Mouse (Mus musculus): Measurements from ENCODE around the gene Prkag2.

The Prkag2 gene

GRCm38 (mm10) chr5:25100516-25101125 lies at the start of gene Prkag2:
Prkag2 (minus strand) TSS chr5:25100642.
- peak; percentile 61 for DNase-seq

- DNase-seq: no peak
Measured at GRCm38 (mm10) chr5:25149331-25149965, 49.0 kb upstream of the Prkag2 start.

- DNase-seq: no peak
Measured at GRCm38 (mm10) chr5:25146705-25147104, 46.3 kb upstream of the Prkag2 start.

- no peak for DNase-seq
Measured at GRCm38 (mm10) chr5:25127865-25128264, 27.4 kb upstream of the Prkag2 start.

- no peak for DNase-seq
Measured at GRCm38 (mm10) chr5:25125884-25126560, 25.6 kb upstream of the Prkag2 start.

GRCm38 (mm10) chr5:25122534-25122933 lies 22.1 kb upstream of the Prkag2 start:
- DNase-seq: no peak

GRCm38 (mm10) chr5:25119148-25119547 lies 18.7 kb upstream of the Prkag2 start:
- DNase-seq: no peak

GRCm38 (mm10) chr5:25115997-25116396 lies 15.6 kb upstream of the Prkag2 start:
- DNase-seq: no peak

GRCm38 (mm10) chr5:25115216-25115615 lies 14.8 kb upstream of the Prkag2 start:
- no peak for DNase-seq

GRCm38 (mm10) chr5:25114110-25114509 lies 13.7 kb upstream of the Prkag2 start:
- DNase-seq: no peak

GRCm38 (mm10) chr5:25110314-25110713 lies 9.9 kb upstream of the Prkag2 start:
- DNase-seq: no peak

GRCm38 (mm10) chr5:25105748-25106147 lies 5.3 kb upstream of the Prkag2 start:
- DNase-seq: no peak

- no peak for DNase-seq
Measured at GRCm38 (mm10) chr5:25101126-25101523, 683 bp upstream of the Prkag2 start.

- DNase-seq: no peak
Measured at GRCm38 (mm10) chr5:25100157-25100515, 306 bp downstream of the Prkag2 start.

GRCm38 (mm10) chr5:25099367-25100156 lies 880 bp downstream of the Prkag2 start:
- DNase-seq: peak; percentile 62

GRCm38 (mm10) chr5:25097891-25098290 lies 2.6 kb downstream of the Prkag2 start:
- DNase-seq: no peak

GRCm38 (mm10) chr5:25096431-25096830 lies 4.0 kb downstream of the Prkag2 start:
- no peak for DNase-seq

GRCm38 (mm10) chr5:25092630-25093245 lies 7.7 kb downstream of the Prkag2 start:
- no peak for DNase-seq

- no peak for DNase-seq
Measured at GRCm38 (mm10) chr5:25089258-25089972, 11.0 kb downstream of the Prkag2 start.

GRCm38 (mm10) chr5:25088633-25089032 lies 11.8 kb downstream of the Prkag2 start:
- DNase-seq: peak; percentile 76

GRCm38 (mm10) chr5:25088111-25088510 lies 12.3 kb downstream of the Prkag2 start:
- no peak for DNase-seq

GRCm38 (mm10) chr5:25087064-25087463 lies 13.4 kb downstream of the Prkag2 start:
- DNase-seq: peak; percentile 67
